Mouse (Mus musculus) heart, embryonic 15.5 days (tissue): ENCODE results near the gene D7Ertd443e. TPM values are rescaled to one million over a fixed set of nuclear protein-coding genes. Genes with fewer than 3 reads are reported as not detected.

Experiments used
- ATAC-seq: fragments of 200-750 bp; cut with Nextera tagmentation; replicated peaks from 2 replicates; pipeline ENCODE4 v1.8.0; 2017; ENCODE audit warnings: low read depth, moderate TSS enrichment; ENCODE audit not compliant: insufficient number of reproducible peaks, insufficient read depth, low FRiP score
- H3K27ac ChIP-seq: fragments of 300-500 bp; sonication (generic); 2 replicates; pipeline ENCODE4 v1.5.1; 2015; ENCODE audit warnings: mild to moderate bottlenecking, inconsistent platforms
- H3K27me3 ChIP-seq: fragments of 300-500 bp; sonication (generic); 2 replicates; pipeline ENCODE4 v1.6.1; 2015; ENCODE audit warnings: inconsistent platforms
- H3K36me3 ChIP-seq: fragments of 300-500 bp; sonication (generic); 2 replicates; pipeline ENCODE4 v1.6.1; 2015; ENCODE audit warnings: mild to moderate bottlenecking, inconsistent platforms
- H3K4me1 ChIP-seq: fragments of 300-500 bp; sonication (generic); replicated peaks from 2 replicates; pipeline ENCODE4 v1.6.1; 2015; ENCODE audit warnings: inconsistent platforms
- H3K4me2 ChIP-seq: fragments of 300-500 bp; sonication (generic); 2 replicates; pipeline ENCODE4 v1.6.1; 2015; ENCODE audit warnings: inconsistent platforms, mild to moderate bottlenecking, moderate library complexity
- H3K4me3 ChIP-seq: fragments of 300-500 bp; sonication (generic); 2 replicates; pipeline ENCODE4 v1.5.1; 2015; ENCODE audit warnings: mild to moderate bottlenecking, inconsistent platforms
- H3K9ac ChIP-seq: fragments of 300-500 bp; sonication (generic); 2 replicates; pipeline ENCODE4 v1.6.1; 2015; ENCODE audit warnings: mild to moderate bottlenecking, inconsistent platforms
- H3K9me3 ChIP-seq: fragments of 300-500 bp; sonication (generic); replicated peaks from 2 replicates; pipeline ENCODE4 v1.6.1; 2016; ENCODE audit warnings: inconsistent platforms
- WGBS: fragments of 180-500 bp; shearing (Covaris S2); methylation state at CpG from one replicate; pipeline ENCODE4 v1.1.7; 2015; ENCODE audit warnings: mixed read lengths; 5-methylcytosine and 5-hydroxymethylcytosine counted together
- polyA plus RNA-seq: library from polyadenylated mRNA; unstranded; fragments of >200 nt; fragmentation: Nextera tagmentation; extraction: Ambion mirVana; gene quantifications from 2 replicates; pipeline ENCODE4 v1.2.1, GENCODE M21; 2015

Gene D7Ertd443e
- polyA plus RNA-seq, 1 experiment from 2014 or later: 0.18 TPM

GRCm38 (mm10) chr7:134287570-134288222, 97.8 kb downstream of the D7Ertd443e start:
- no peaks in the 10 kb centered on the region for H3K9me3 ChIP-seq
- ATAC-seq: peak; percentile 78
- peaks cover 9% of the 10 kb centered on the region for H3K4me1 ChIP-seq
- H3K4me2 ChIP-seq: no peak overlapping the region
- WGBS: 24% methylated on average over 6 of the region's 6 CpGs
- no peak overlapping the region for H3K9ac ChIP-seq
- no peaks in the 10 kb centered on the region for H3K27me3 ChIP-seq
- H3K4me3 ChIP-seq: no peak overlapping the region
- no peaks in the 10 kb centered on the region for H3K36me3 ChIP-seq
- H3K27ac ChIP-seq: peak overlapping the region; percentile 57

- Histone ChIP-seq H3K36me3 (no peaks in the 10 kb centered on the region), H3K9me3 (no peaks in the 10 kb centered on the region), H3K9ac (no peak overlapping the region), H3K27me3 (no peaks in the 10 kb centered on the region), H3K4me2 (no peak overlapping the region), H3K4me1 (no peaks in the 10 kb centered on the region), H3K4me3 (no peak overlapping the region), H3K27ac (no peak overlapping the region)
- no peak for ATAC-seq
- WGBS: 78% methylated on average over 5 of the region's 5 CpGs
Measured at GRCm38 (mm10) chr7:134272956-134273355, 112.5 kb downstream of the D7Ertd443e start.

DNA sequence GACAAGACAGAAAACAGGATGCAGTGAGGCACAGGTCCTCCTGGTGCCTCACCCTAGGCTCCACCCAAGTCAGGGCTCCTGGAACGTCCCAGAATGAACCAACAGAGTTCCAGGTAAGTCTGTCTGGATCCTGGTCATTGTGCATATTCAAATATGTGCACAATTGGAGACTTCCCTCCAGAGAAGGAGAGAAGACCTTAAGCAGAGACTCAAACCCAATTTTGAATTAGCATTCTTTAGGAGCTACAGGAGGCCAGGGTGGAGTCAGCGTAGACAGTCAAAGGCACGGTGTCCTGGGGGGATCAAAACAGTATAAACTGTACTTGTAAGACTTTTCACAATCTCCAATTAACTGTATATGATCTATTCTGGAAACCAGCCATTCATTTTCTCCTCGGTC, 113.0 kb downstream of the D7Ertd443e start:
- H3K36me3 ChIP-seq: no peaks in the 10 kb centered on the region
- H3K27me3 ChIP-seq: no peaks in the 10 kb centered on the region
- H3K27ac ChIP-seq: no peak overlapping the region
- no peaks in the 10 kb centered on the region for H3K4me1 ChIP-seq
- ATAC-seq: no peak
- no peak overlapping the region for H3K9ac ChIP-seq
- no peak overlapping the region for H3K4me2 ChIP-seq
- no peaks in the 10 kb centered on the region for H3K9me3 ChIP-seq
- no peak overlapping the region for H3K4me3 ChIP-seq
- 71% methylated on average over 4 of the region's 4 CpGs for WGBS

- Histone ChIP-seq H3K9me3 (no peaks in the 10 kb centered on the region), H3K27ac (no peak overlapping the region), H3K36me3 (no peaks in the 10 kb centered on the region), H3K9ac (no peak overlapping the region), H3K4me2 (no peak overlapping the region), H3K27me3 (no peaks in the 10 kb centered on the region), H3K4me3 (no peak overlapping the region), H3K4me1 (peaks cover 6% of the 10 kb centered on the region)
- 64% methylated on average over 4 of the region's 4 CpGs for WGBS
- ATAC-seq: no peak
Measured at GRCm38 (mm10) chr7:134265783-134266182, 119.7 kb downstream of the D7Ertd443e start.

DNA sequence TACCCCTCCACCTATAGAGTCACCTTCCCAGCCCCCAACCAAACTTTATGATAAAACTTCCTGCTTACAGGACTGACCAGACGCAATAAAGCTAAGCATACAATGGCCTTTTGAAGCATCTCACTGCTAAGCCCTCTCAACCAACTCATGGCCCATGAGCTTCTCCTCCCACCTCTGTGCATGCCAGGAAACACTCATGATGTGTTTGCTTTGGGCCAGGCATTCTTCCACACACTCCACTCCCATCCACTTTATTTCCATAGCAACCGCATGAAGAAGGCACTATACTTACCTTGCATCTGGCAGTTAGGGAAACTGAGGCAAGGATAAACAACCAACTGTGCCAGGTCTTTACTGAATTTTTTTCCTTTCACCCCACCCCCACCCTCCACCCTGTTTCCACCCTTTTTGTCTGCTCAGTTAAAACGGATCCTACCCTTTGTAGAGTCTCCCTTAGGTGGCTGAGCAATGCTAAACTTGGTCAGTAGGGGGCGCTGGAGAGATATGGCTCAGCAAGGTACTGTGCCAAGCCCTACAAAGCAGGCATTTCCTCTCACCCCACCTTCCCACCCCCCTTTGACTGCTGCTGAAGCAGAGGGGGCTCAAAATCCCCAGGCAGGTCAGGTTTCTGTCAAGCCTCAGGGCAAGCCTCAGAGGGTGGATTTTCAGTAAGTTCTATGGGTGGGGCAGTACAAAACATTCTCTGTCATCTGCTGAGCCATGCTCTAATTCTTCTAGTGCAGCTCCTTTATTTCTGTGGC, 122.1 kb downstream of the D7Ertd443e start:
- Histone ChIP-seq H3K9me3 (no peaks in the 10 kb centered on the region), H3K27me3 (no peaks in the 10 kb centered on the region), H3K4me3 (no peak overlapping the region), H3K4me1 (peaks cover 6% of the 10 kb centered on the region), H3K36me3 (no peaks in the 10 kb centered on the region), H3K4me2 (no peak overlapping the region), H3K9ac (no peak overlapping the region), H3K27ac (no peak overlapping the region)
- WGBS: 42% methylated on average over 4 of the region's 4 CpGs
- ATAC-seq: 0 out of 2 replicates have a peak, but pooled peaks have one; percentile 56

GRCm38 (mm10) chr7:134261003-134261701, 124.3 kb downstream of the D7Ertd443e start:
- no peaks in the 10 kb centered on the region for H3K27me3 ChIP-seq
- 39% methylated on average over 4 of the region's 4 CpGs for WGBS
- H3K9ac ChIP-seq: no peak overlapping the region
- peak; percentile 48 for ATAC-seq
- no peak overlapping the region for H3K4me3 ChIP-seq
- peak overlapping the region; percentile 51 for H3K27ac ChIP-seq
- H3K9me3 ChIP-seq: no peaks in the 10 kb centered on the region
- H3K4me1 ChIP-seq: peaks cover 6% of the 10 kb centered on the region
- no peaks in the 10 kb centered on the region for H3K36me3 ChIP-seq
- H3K4me2 ChIP-seq: no peak overlapping the region

GRCm38 (mm10) chr7:134250273-134250870, 135.1 kb downstream of the D7Ertd443e start:
- ATAC-seq: no peak
- 71% methylated on average over 7 of the region's 7 CpGs for WGBS

GRCm38 (mm10) chr7:134248041-134248440, 137.4 kb downstream of the D7Ertd443e start:
- H3K9ac ChIP-seq: no peak overlapping the region
- no peaks in the 10 kb centered on the region for H3K9me3 ChIP-seq
- WGBS: 87% methylated on average over 2 of the region's 2 CpGs
- no peaks in the 10 kb centered on the region for H3K36me3 ChIP-seq
- no peaks in the 10 kb centered on the region for H3K27me3 ChIP-seq
- no peak overlapping the region for H3K27ac ChIP-seq
- no peak overlapping the region for H3K4me2 ChIP-seq
- ATAC-seq: no peak
- H3K4me3 ChIP-seq: no peak overlapping the region
- H3K4me1 ChIP-seq: no peaks in the 10 kb centered on the region

More at GRCm38 (mm10) chr7:134250273-134250870, 135.1 kb downstream of the D7Ertd443e start:
- Histone ChIP-seq H3K4me2 (no peak overlapping the region), H3K9me3 (no peaks in the 10 kb centered on the region), H3K4me3 (no peak overlapping the region), H3K4me1 (no peaks in the 10 kb centered on the region), H3K36me3 (no peaks in the 10 kb centered on the region), H3K9ac (no peak overlapping the region), H3K27ac (no peak overlapping the region), H3K27me3 (no peaks in the 10 kb centered on the region)

DNA sequence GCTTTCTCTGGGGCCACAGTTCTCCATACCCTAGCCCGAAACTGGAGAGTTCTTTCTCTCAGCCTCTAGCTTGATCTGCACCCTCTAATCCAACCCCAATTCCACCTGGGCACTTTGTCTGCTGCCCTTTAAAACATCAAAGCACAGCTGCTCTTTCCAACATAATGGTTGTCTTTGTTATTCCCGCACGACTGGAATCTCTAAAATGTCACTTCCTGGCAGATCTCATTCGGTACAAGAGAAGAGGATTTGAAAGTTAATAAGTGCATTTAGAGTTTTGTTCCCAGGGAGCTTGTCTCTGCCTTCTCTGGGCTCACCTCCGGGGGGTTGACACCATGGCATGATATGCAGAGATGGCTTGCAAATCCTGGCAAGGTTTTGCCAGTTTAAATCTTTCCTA, 138.8 kb downstream of the D7Ertd443e start:
- no peak overlapping the region for H3K4me3 ChIP-seq

GRCm38 (mm10) chr7:134242773-134243172, 142.7 kb downstream of the D7Ertd443e start:
- Histone ChIP-seq H3K27ac (no peak overlapping the region), H3K27me3 (no peaks in the 10 kb centered on the region), H3K9ac (no peak overlapping the region), H3K36me3 (no peaks in the 10 kb centered on the region), H3K4me1 (no peaks in the 10 kb centered on the region), H3K9me3 (no peaks in the 10 kb centered on the region), H3K4me2 (no peak overlapping the region), H3K4me3 (no peak overlapping the region)
- no peak for ATAC-seq
- WGBS: 61% methylated on average over 1 of the region's 1 CpGs

More for the DNA sequence above, 138.8 kb downstream of the D7Ertd443e start:
- ATAC-seq: no peak
- Histone ChIP-seq H3K9me3 (no peaks in the 10 kb centered on the region), H3K36me3 (no peaks in the 10 kb centered on the region), H3K4me1 (no peaks in the 10 kb centered on the region), H3K27me3 (no peaks in the 10 kb centered on the region), H3K27ac (no peak overlapping the region), H3K4me2 (no peak overlapping the region), H3K9ac (no peak overlapping the region)
- WGBS: 41% methylated on average over 5 of the region's 5 CpGs

DNA sequence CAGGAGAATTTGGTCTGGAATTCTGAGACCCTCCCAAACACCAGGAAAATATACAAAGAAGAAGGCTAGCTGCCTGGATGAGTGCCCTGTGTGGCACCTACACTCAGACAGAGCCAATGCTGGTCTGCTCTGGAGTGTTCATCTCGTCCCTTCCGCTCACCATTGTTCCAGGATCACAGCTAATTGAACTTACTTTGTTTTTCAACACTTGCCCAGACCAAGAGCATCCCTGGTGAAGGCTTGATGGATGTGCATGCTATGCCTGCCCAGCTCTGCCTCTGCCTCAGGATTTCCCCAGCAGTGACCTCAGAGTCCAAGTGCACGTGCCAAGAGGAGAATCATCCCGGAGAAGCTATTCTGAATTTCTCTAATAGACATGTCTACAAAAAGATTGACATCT, 144.2 kb downstream of the D7Ertd443e start:
- Histone ChIP-seq H3K27me3 (no peaks in the 10 kb centered on the region), H3K4me3 (no peak overlapping the region), H3K36me3 (no peaks in the 10 kb centered on the region), H3K4me1 (no peaks in the 10 kb centered on the region), H3K4me2 (no peak overlapping the region), H3K27ac (no peak overlapping the region), H3K9me3 (no peaks in the 10 kb centered on the region), H3K9ac (no peak overlapping the region)
- no peak for ATAC-seq
- WGBS: 73% methylated on average over 4 of the region's 4 CpGs
